Mouse (Mus musculus) lung, postnatal 0 days (tissue): ENCODE results near the gene Gnb5.

Source experiments
- CTCF ChIP-seq: IDR thresholded peaks from 2 replicates; pipeline ENCODE4 v1.5.1; 2016; ENCODE audit warnings: antibody characterized with exemption, mild to moderate bottlenecking
- EP300 ChIP-seq: IDR thresholded peaks from 2 replicates; pipeline ENCODE4 v1.6.1; 2016; ENCODE audit warnings: antibody characterized with exemption, mild to moderate bottlenecking, control low read depth

DNA sequence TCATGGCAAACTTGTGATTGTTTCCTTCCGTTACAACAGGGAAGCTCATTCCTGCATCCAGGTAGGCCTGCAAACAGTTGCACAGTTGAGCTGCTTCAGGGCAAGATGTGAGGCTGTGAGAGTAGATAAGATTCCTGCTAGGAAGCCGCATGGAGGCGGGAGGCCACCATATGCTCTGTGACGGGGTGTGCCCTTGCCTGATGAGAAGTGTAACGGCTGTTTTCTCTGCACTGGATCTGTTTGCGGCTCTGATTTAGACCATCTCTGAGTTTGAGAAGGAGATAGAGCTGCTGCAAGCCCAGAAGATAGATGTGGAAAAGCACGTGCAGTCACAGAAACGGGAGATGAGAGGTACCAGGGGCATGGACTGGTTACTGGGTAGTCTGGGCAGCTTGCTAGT, 22.5 kb upstream of the Gnb5 start:
- TF ChIP-seq CTCF (no peak), EP300 (no peak)
